Mouse (Mus musculus): ENCODE measurements at regions not wholly inside any gene's neighbourhood (a gene's known extent, or its start where the extent isn't known, plus 50 kb on each side); places are given as distances from the start of the nearest gene placed in this dataset.

DNA sequence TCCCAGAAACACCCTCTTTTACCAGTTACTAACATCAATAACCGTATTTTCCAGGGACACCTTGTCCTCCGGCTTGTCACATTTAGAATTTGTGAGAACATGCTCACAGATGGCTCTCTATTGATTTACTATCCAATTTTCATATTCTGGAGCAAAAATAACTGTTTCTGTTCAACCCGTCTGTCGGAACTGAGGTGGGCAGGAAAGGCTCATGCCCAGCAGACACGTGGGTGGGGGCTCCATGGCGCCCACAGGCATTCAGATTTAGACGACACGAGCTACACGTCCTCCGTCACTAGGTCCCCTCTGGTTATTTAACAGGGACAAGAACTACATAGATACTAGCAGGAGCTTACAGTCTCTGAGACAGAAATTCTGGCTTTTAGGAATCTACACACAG lies 262.2 kb upstream of the Sulf2 start:
- TF ChIP-seq POLR2A (IDR thresholded peaks at IDR 0.05; ENCODE audit: borderline replicate concordance, extremely low read depth, insufficient read depth, insufficient read length, poor library complexity, severe bottlenecking) (no peak), CTCF (IDR thresholded peaks at IDR 0.05; ENCODE audit: borderline replicate concordance, extremely low read depth, insufficient read depth, insufficient read length) (no peak)
- no peak for DNase-seq (ENCODE audit: low read depth)

DNA sequence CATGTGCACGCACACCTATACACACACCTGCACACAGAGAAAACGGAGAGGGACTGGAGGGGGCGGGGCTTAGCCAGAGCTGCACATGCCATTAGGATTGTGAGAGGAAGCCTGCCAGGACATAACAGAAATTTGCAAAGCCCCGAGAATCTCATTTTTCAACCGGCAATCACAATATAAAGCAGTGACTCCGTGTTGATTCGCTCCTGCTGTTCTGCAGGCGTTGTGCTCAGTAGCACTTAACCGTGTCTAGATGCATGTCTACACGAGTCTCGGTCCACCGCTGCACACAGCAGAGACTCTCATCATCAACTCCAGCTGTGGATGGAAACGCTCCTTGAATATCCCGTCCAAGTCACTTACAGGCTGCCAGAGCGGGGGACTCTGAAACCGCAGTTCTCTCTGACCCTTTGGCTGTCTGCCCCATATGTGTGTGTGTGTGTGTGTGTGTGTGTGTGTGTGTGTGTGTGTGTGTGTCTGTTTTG lies 260.1 kb upstream of the Sulf2 start:
- DNase-seq (ENCODE audit: low read depth) = no peak
- no peak for TF ChIP-seq CTCF (IDR thresholded peaks at IDR 0.05; ENCODE audit: borderline replicate concordance, extremely low read depth, insufficient read depth, insufficient read length)

DNA sequence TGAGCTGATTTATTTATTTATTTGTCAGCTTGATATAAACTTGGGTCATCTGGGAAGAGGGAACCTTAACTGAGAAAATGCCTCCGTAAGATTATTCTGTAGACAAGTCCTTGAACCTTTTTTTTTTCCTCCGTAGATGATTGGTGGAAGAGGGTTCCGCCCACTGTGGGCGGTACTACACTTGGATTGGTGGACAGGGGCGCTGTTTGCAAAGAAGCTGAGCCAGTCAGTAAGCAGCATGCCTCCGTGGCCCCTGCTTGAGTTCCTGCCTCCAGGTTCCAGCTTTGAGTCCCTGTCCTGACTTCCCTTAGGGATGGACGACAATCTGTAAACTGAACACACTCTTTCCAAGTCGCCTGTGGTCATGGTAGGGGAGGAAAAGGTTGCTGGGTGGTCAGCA lies 259.4 kb upstream of the Sulf2 start:
- DNase-seq (ENCODE audit: low read depth) = no peak
- TF ChIP-seq CTCF (IDR thresholded peaks at IDR 0.05; ENCODE audit: borderline replicate concordance, extremely low read depth, insufficient read depth, insufficient read length) (no peak), POLR2A (IDR thresholded peaks at IDR 0.05; ENCODE audit: borderline replicate concordance, extremely low read depth, insufficient read depth, insufficient read length, poor library complexity, severe bottlenecking) (no peak)

- DNase-seq (ENCODE audit: low read depth) = peak; percentile 85
- TF ChIP-seq CTCF (IDR thresholded peaks at IDR 0.05; ENCODE audit: borderline replicate concordance, extremely low read depth, insufficient read depth, insufficient read length) (no peak), POLR2A (IDR thresholded peaks at IDR 0.05; ENCODE audit: borderline replicate concordance, extremely low read depth, insufficient read depth, insufficient read length, poor library complexity, severe bottlenecking) (no peak)
Measured at GRCm38 (mm10) chr2:166412031-166412858, 256.8 kb upstream of the Sulf2 start.

DNA sequence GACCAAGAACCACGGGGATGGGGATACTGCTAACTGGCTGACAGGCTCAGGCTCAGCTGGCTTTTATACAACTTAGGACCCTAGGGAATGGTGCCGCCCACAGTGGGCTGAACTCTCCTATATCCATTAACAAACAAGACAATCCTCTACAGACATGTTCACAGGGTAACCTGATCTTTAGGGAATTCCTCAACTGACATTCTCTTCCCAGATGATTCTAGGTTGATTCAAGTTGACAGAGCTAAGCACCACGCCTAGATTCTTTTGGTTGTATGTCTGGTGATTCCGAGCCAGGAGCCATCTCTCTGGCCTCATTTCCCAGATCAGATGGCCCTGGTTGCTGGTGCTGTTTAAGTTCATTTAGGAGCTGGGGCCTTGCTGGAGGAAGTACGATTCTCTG lies 253.9 kb upstream of the Sulf2 start:
- DNase-seq (ENCODE audit: low read depth) = no peak
- TF ChIP-seq CTCF (IDR thresholded peaks at IDR 0.05; ENCODE audit: borderline replicate concordance, extremely low read depth, insufficient read depth, insufficient read length) = no peak

DNA sequence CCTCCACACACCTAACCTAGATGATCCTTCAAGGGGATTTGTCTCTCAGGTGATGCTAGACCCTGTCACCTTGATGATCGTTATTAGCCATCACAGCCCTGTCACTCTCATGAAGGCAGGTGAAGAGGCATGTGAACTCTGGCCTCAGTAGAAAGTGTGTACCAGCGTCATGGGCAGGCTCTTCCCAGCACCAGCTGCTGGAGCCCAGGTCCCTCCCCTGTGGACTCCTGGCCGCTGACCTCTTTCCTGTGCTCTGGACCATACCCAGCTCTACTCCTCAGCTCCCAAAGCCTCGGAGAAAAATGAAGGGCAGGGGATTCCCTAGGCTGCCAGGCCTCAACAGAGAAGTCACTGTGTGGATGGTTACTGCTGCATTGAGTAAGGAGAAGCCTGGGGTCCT lies 253.3 kb upstream of the Sulf2 start:
- no peak for DNase-seq (ENCODE audit: low read depth)
- TF ChIP-seq POLR2A (IDR thresholded peaks at IDR 0.05; ENCODE audit: borderline replicate concordance, extremely low read depth, insufficient read depth, insufficient read length, poor library complexity, severe bottlenecking) = no peak
- TF ChIP-seq CTCF (IDR thresholded peaks at IDR 0.05; ENCODE audit: borderline replicate concordance, extremely low read depth, insufficient read depth, insufficient read length) = no peak

DNA sequence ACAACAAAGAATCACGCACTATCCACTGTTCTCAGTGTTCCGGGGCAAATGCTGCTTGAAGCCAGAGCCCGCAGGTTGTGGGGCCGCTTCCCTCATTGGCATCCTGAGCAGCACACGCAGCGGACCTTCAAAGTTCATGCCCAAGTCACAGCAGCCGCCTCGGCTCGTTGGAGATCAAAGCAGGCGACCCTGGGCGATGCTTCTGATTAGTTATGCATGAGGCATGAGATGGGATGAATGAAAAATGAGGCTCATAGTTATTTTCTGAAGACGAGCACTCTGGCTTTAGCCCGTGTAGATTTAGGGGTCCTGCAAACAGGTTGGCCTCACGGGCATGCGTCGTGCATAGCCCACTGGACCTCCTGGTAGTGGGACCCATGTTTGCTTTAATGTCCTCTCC lies 252.5 kb upstream of the Sulf2 start:
- DNase-seq (ENCODE audit: low read depth) = peak; percentile 78
- TF ChIP-seq CTCF (IDR thresholded peaks at IDR 0.05; ENCODE audit: borderline replicate concordance, extremely low read depth, insufficient read depth, insufficient read length) (no peak), POLR2A (IDR thresholded peaks at IDR 0.05; ENCODE audit: borderline replicate concordance, extremely low read depth, insufficient read depth, insufficient read length, poor library complexity, severe bottlenecking) (no peak)

- TF ChIP-seq CTCF (IDR thresholded peaks at IDR 0.05; ENCODE audit: borderline replicate concordance, extremely low read depth, insufficient read depth, insufficient read length) = no peak
- TF ChIP-seq POLR2A (IDR thresholded peaks at IDR 0.05; ENCODE audit: borderline replicate concordance, extremely low read depth, insufficient read depth, insufficient read length, poor library complexity, severe bottlenecking) = no peak
- DNase-seq (ENCODE audit: low read depth) = no peak
Measured at GRCm38 (mm10) chr2:166406826-166407225, 251.4 kb upstream of the Sulf2 start.

GRCm38 (mm10) chr2:166403319-166403718 lies 247.9 kb upstream of the Sulf2 start:
- TF ChIP-seq CTCF (IDR thresholded peaks at IDR 0.05; ENCODE audit: borderline replicate concordance, extremely low read depth, insufficient read depth, insufficient read length) (no peak), POLR2A (IDR thresholded peaks at IDR 0.05; ENCODE audit: borderline replicate concordance, extremely low read depth, insufficient read depth, insufficient read length, poor library complexity, severe bottlenecking) (no peak)

DNA sequence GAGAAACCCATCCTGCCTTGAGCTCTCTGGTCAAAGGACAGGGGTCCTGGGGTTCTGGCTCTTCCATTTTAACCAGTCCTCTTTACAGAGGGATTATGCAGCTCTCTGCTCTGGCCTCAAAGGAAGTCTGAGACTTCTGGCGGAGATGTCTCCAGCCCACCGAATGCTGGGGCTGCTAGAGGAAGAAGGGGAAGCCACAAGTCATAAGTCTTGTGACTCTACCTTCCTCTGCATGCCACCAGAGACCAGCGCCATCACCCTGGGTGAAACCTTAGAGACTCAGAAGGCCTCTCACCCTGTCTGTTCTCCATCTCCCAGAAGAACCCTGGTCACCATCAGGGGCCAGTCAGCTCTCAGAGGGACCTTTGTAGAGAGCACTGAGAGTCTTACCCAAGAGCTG lies 246.4 kb upstream of the Sulf2 start:
- no peak for DNase-seq (ENCODE audit: low read depth)
- TF ChIP-seq POLR2A (IDR thresholded peaks at IDR 0.05; ENCODE audit: borderline replicate concordance, extremely low read depth, insufficient read depth, insufficient read length, poor library complexity, severe bottlenecking) (no peak), CTCF (IDR thresholded peaks at IDR 0.05; ENCODE audit: borderline replicate concordance, extremely low read depth, insufficient read depth, insufficient read length) (no peak)

More at GRCm38 (mm10) chr2:166403319-166403718, 247.9 kb upstream of the Sulf2 start:
- DNase-seq (ENCODE audit: low read depth) = peak; percentile 83

- no peak for DNase-seq (ENCODE audit: low read depth)
- TF ChIP-seq CTCF (IDR thresholded peaks at IDR 0.05; ENCODE audit: borderline replicate concordance, extremely low read depth, insufficient read depth, insufficient read length) (no peak), POLR2A (IDR thresholded peaks at IDR 0.05; ENCODE audit: borderline replicate concordance, extremely low read depth, insufficient read depth, insufficient read length, poor library complexity, severe bottlenecking) (no peak)
Measured at GRCm38 (mm10) chr2:166400304-166400703, 244.8 kb upstream of the Sulf2 start.

GRCm38 (mm10) chr2:166399140-166399830 lies 243.8 kb upstream of the Sulf2 start:
- no peak for DNase-seq (ENCODE audit: low read depth)

More at GRCm38 (mm10) chr2:166399140-166399830, 243.8 kb upstream of the Sulf2 start:
- TF ChIP-seq POLR2A (IDR thresholded peaks at IDR 0.05; ENCODE audit: borderline replicate concordance, extremely low read depth, insufficient read depth, insufficient read length, poor library complexity, severe bottlenecking) (no peak), CTCF (IDR thresholded peaks at IDR 0.05; ENCODE audit: borderline replicate concordance, extremely low read depth, insufficient read depth, insufficient read length) (no peak)

Data from brain, embryonic 14.5 days (tissue).